Mouse (Mus musculus) spleen, adult 2 months (tissue): ENCODE results near the gene Ryr1. TPM values are rescaled to one million over a fixed set of nuclear protein-coding genes. Genes with fewer than 3 reads are reported as not detected.

Experiments
- DNase-seq, 2 experiments: peaks; one replicate each; pipeline versions ENCODE4 v3.0.0 to v3.0.0-alpha.2; 2012 to 2021; ENCODE audit warnings: low spot score in 2 of 2, low read depth in 1 of 2
- H3K27ac ChIP-seq: fragments of 200-500 bp; 2 replicates; pipeline ENCODE4 v1.5.1; 2012; ENCODE audit warnings: low read length, inconsistent platforms; ENCODE audit not compliant: insufficient read depth
- H3K27me3 ChIP-seq: fragments of 200-500 bp; 2 replicates; pipeline ENCODE4 v1.6.1; 2012; ENCODE audit warnings: mild to moderate bottlenecking, moderate library complexity, low read length, inconsistent platforms; ENCODE audit not compliant: control insufficient read depth, insufficient read depth
- H3K36me3 ChIP-seq: fragments of 200-500 bp; 2 replicates; pipeline ENCODE4 v1.6.1; 2012; ENCODE audit warnings: mild to moderate bottlenecking, low read length, inconsistent platforms; ENCODE audit not compliant: control insufficient read depth, insufficient read depth
- H3K4me1 ChIP-seq: fragments of 200-500 bp; 2 replicates; pipeline ENCODE4 v1.6.1; 2011; ENCODE audit warnings: inconsistent platforms; ENCODE audit not compliant: control insufficient read depth, insufficient read depth, insufficient read length
- H3K4me3 ChIP-seq: fragments of 200-500 bp; 2 replicates; pipeline ENCODE4 v1.5.1; 2011; ENCODE audit warnings: mild to moderate bottlenecking, inconsistent platforms; ENCODE audit not compliant: insufficient read depth, insufficient read length; ENCODE audit errors: extremely low read depth
- CTCF ChIP-seq: fragments of 200-500 bp; IDR thresholded peaks from 2 replicates; pipeline ENCODE4 v1.5.1; 2011; ENCODE audit warnings: mild to moderate bottlenecking, inconsistent platforms; ENCODE audit not compliant: insufficient read depth, insufficient read length, insufficient replicate concordance; ENCODE audit errors: extremely low read depth
- POLR2A ChIP-seq: fragments of 200-500 bp; IDR thresholded peaks from 2 replicates; pipeline ENCODE4 v1.6.1; 2011; ENCODE audit warnings: low read depth, low read length, inconsistent platforms
- WGBS: fragments of 180-500 bp; shearing (Covaris S2); methylation state at CpG from one replicate; pipeline ENCODE4 v1.1.7; 2018; 5-methylcytosine and 5-hydroxymethylcytosine counted together
- polyA plus RNA-seq: library from polyadenylated mRNA; depleted of rRNA; stranded (reverse); fragments of >200 nt; gene quantifications from 2 replicates; pipeline ENCODE4 v1.2.3, GENCODE M21; 2012

Gene Ryr1
- polyA plus RNA-seq, 1 experiment = 0.27 TPM

DNA sequence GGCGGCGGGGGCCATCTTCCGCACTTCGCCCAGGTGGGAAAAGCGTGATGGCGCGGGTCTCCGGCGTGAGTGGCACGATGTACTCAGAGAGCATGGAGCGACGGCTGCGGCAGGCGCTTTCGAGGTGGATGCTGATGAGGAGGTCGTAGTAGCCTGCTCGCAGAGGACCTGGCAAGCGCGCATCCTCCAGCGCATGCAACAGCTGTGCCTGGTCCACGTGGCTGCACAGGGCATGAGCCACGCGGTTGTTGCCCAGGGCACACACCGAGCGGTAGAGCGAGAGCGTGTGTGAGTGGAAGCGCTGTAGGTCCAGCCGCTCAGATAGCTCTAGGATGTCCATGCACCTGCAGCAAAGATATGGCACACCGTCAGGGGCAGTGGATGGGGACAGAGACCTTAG, 39.0 kb downstream of the Ryr1 start:
- Histone ChIP-seq H3K27me3 (no peaks in the 10 kb centered on the region; the same call in 1 of the 2 replicates), H3K36me3 (no peaks in the 10 kb centered on the region), H3K4me1 (no peaks in the 10 kb centered on the region), H3K27ac (no peak overlapping the region), H3K4me3 (no peak overlapping the region)
- no peak for DNase-seq
- WGBS = 93% methylated on average over 30 of the region's 30 CpGs
- no peak for TF ChIP-seq CTCF
- TF ChIP-seq POLR2A = no peak

GRCm38 (mm10) chr7:29084411-29084810, 40.6 kb downstream of the Ryr1 start:
- Histone ChIP-seq H3K27me3 (no peaks in the 10 kb centered on the region), H3K4me3 (no peak overlapping the region), H3K36me3 (no peaks in the 10 kb centered on the region), H3K4me1 (no peaks in the 10 kb centered on the region), H3K27ac (no peak overlapping the region)
- WGBS = 92% methylated on average over 3 of the region's 3 CpGs
- TF ChIP-seq POLR2A (no peak), CTCF (no peak)
- no peak for DNase-seq

- 77% methylated on average over 12 of the region's 12 CpGs for WGBS
- TF ChIP-seq POLR2A = no peak
- TF ChIP-seq CTCF = no peak
- no peaks in the 10 kb centered on the region for H3K27me3 ChIP-seq
- H3K4me1 ChIP-seq = no peaks in the 10 kb centered on the region
- H3K27ac ChIP-seq = no peak overlapping the region
- no peaks in the 10 kb centered on the region for H3K36me3 ChIP-seq
- no peak for DNase-seq
- no peak overlapping the region for H3K4me3 ChIP-seq
Measured at GRCm38 (mm10) chr7:29079419-29079950, 45.5 kb downstream of the Ryr1 start.

- Histone ChIP-seq H3K36me3 (no peaks in the 10 kb centered on the region), H3K27ac (no peak overlapping the region), H3K4me3 (no peak overlapping the region), H3K27me3 (no peaks in the 10 kb centered on the region), H3K4me1 (no peaks in the 10 kb centered on the region)
- 90% methylated on average over 9 of the region's 9 CpGs for WGBS
- TF ChIP-seq POLR2A (no peak), CTCF (no peak)
- DNase-seq = no peak
Measured at GRCm38 (mm10) chr7:29076977-29077376, 48.0 kb downstream of the Ryr1 start.

GRCm38 (mm10) chr7:29075208-29075607, 49.8 kb downstream of the Ryr1 start:
- no peak overlapping the region for H3K27ac ChIP-seq
- no peaks in the 10 kb centered on the region; the same call in 1 of the 2 replicates for H3K4me1 ChIP-seq
- no peak overlapping the region for H3K4me3 ChIP-seq
- 0 out of 2 replicates have a peak, but pooled peaks cover 1% of the 10 kb centered on the region for H3K27me3 ChIP-seq
- no peaks in the 10 kb centered on the region for H3K36me3 ChIP-seq
- WGBS = 65% methylated on average over 6 of the region's 6 CpGs
- TF ChIP-seq CTCF (no peak), POLR2A (no peak)
- DNase-seq = no peak

DNA sequence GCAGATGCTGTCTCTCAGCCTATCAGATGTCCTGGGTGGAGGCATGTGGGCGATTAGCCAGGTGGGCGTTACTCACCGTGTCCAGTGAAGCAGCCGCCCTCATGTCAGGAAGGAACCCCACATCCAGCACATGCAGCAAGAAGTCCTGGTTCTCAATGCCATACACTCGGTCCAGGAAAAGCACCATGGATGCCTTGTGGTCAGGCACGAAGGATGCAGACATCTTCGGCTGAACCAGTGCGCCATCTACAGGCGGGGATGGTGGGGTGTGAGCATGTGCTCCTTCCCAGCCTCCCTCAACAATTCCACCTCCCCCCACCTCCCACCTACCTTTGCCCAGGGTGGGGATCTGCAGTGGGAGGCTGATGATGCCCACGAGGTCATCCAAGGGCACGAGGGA, 52.3 kb downstream of the Ryr1 start:
- TF ChIP-seq CTCF (peak; percentile 33; the same call in 1 of the 2 replicates), POLR2A (no peak)
- Histone ChIP-seq H3K36me3 (no peaks in the 10 kb centered on the region), H3K4me1 (no peaks in the 10 kb centered on the region; the same call in 1 of the 2 replicates), H3K27me3 (0 out of 2 replicates have a peak, but pooled peaks cover 1% of the 10 kb centered on the region), H3K27ac (no peak overlapping the region), H3K4me3 (no peak overlapping the region)
- no peak for DNase-seq
- WGBS = 54% methylated on average over 11 of the region's 11 CpGs

- TF ChIP-seq CTCF = no peak
- TF ChIP-seq POLR2A = no peak
- no peak for DNase-seq
- WGBS = 30% methylated on average over 42 of the region's 42 CpGs
Measured at GRCm38 (mm10) chr7:29071169-29071891, 53.6 kb downstream of the Ryr1 start.

More at GRCm38 (mm10) chr7:29071169-29071891, 53.6 kb downstream of the Ryr1 start:
- no peaks in the 10 kb centered on the region for H3K36me3 ChIP-seq
- H3K4me3 ChIP-seq = no peak overlapping the region
- H3K4me1 ChIP-seq = no peaks in the 10 kb centered on the region; the same call in 1 of the 2 replicates
- H3K27ac ChIP-seq = no peak overlapping the region
- H3K27me3 ChIP-seq = 0 out of 2 replicates have a peak, but pooled peaks cover 1% of the 10 kb centered on the region
